Mouse (Mus musculus): ENCODE measurements at regions not wholly inside any gene's neighbourhood (a gene's known extent, or its start where the extent isn't known, plus 50 kb on each side); places are given as distances from the start of the nearest gene placed in this dataset.

GRCm38 (mm10) chr14:14596057-14596809 is 105.8 kb upstream of the Slc4a7 start:
- DNase-seq (ENCODE audit: low spot score in 2 of 2): no peak

- DNase-seq (ENCODE audit: low spot score in 2 of 2): no peak
These were observed 102.5 kb upstream of the Slc4a7 start for GRCm38 (mm10) chr14:14599586-14599985.

GRCm38 (mm10) chr14:14599990-14600389 is 102.1 kb upstream of the Slc4a7 start:
- DNase-seq (ENCODE audit: low spot score in 2 of 2): no peak

GRCm38 (mm10) chr14:14603439-14603838 is 98.6 kb upstream of the Slc4a7 start:
- DNase-seq (ENCODE audit: low spot score in 2 of 2): no peak

- DNase-seq (ENCODE audit: low spot score in 2 of 2): no peak
These were observed 95.0 kb upstream of the Slc4a7 start for GRCm38 (mm10) chr14:14607074-14607473.

GRCm38 (mm10) chr14:14612245-14612644 is 89.8 kb upstream of the Slc4a7 start:
- DNase-seq (ENCODE audit: low spot score in 2 of 2): no peak

GRCm38 (mm10) chr14:14620316-14620715 is 81.8 kb upstream of the Slc4a7 start:
- DNase-seq (ENCODE audit: low spot score in 2 of 2): no peak

- no peak for DNase-seq (ENCODE audit: low spot score in 2 of 2)
These were observed 73.4 kb upstream of the Slc4a7 start for GRCm38 (mm10) chr14:14628673-14629072.

- no peak for DNase-seq (ENCODE audit: low spot score in 2 of 2)
These were observed 70.3 kb upstream of the Slc4a7 start for GRCm38 (mm10) chr14:14631750-14632149.

GRCm38 (mm10) chr14:14632471-14632870 is 69.6 kb upstream of the Slc4a7 start:
- no peak for DNase-seq (ENCODE audit: low spot score in 2 of 2)

GRCm38 (mm10) chr14:14632951-14633931 is 68.8 kb upstream of the Slc4a7 start:
- DNase-seq (ENCODE audit: low spot score in 2 of 2): peak; percentile 22 to 67

GRCm38 (mm10) chr14:14634021-14634420 is 68.1 kb upstream of the Slc4a7 start:
- DNase-seq (ENCODE audit: low spot score in 2 of 2): no peak

GRCm38 (mm10) chr14:14639102-14640015 is 62.7 kb upstream of the Slc4a7 start:
- no peak for DNase-seq (ENCODE audit: low spot score in 2 of 2)

- no peak for DNase-seq (ENCODE audit: low spot score in 2 of 2)
These were observed 62.0 kb upstream of the Slc4a7 start for GRCm38 (mm10) chr14:14640023-14640441.

- DNase-seq (ENCODE audit: low spot score in 2 of 2): no peak
These were observed 61.5 kb upstream of the Slc4a7 start for GRCm38 (mm10) chr14:14640557-14640956.

GRCm38 (mm10) chr14:14643533-14643932 is 58.5 kb upstream of the Slc4a7 start:
- DNase-seq (ENCODE audit: low spot score in 2 of 2): no peak

GRCm38 (mm10) chr14:14645084-14645483 is 57.0 kb upstream of the Slc4a7 start:
- no peak for DNase-seq (ENCODE audit: low spot score in 2 of 2)
